Mouse (Mus musculus): ENCODE measurements at regions not wholly inside any gene's neighbourhood (a gene's known extent, or its start where the extent isn't known, plus 50 kb on each side); places are given as distances from the start of the nearest gene placed in this dataset.

- DNase-seq (ENCODE audit: low read depth, low spot score): no peak
Observed at GRCm38 (mm10) chr5:33512253-33512884, 78.6 kb upstream of the Nkx1-1 start.

GRCm38 (mm10) chr5:33511529-33512252, 77.9 kb upstream of the Nkx1-1 start:
- DNase-seq (ENCODE audit: low read depth, low spot score): no peak

- no peak for DNase-seq (ENCODE audit: low read depth, low spot score)
Observed at GRCm38 (mm10) chr5:33505786-33506185, 72.0 kb upstream of the Nkx1-1 start.

- no peak for DNase-seq (ENCODE audit: low read depth, low spot score)
Observed at GRCm38 (mm10) chr5:33501735-33502495, 68.1 kb upstream of the Nkx1-1 start.

- DNase-seq (ENCODE audit: low read depth, low spot score): no peak
Observed at GRCm38 (mm10) chr5:33501211-33501610, 67.4 kb upstream of the Nkx1-1 start.

- DNase-seq (ENCODE audit: low read depth, low spot score): peak; percentile 56
Observed at GRCm38 (mm10) chr5:33495900-33496529, 62.2 kb upstream of the Nkx1-1 start.

GRCm38 (mm10) chr5:33495276-33495675, 61.5 kb upstream of the Nkx1-1 start:
- no peak for DNase-seq (ENCODE audit: low read depth, low spot score)

GRCm38 (mm10) chr5:33492604-33493315, 59.0 kb upstream of the Nkx1-1 start:
- DNase-seq (ENCODE audit: low read depth, low spot score): no peak

- no peak for DNase-seq (ENCODE audit: low read depth, low spot score)
Observed at GRCm38 (mm10) chr5:33489286-33489685, 55.5 kb upstream of the Nkx1-1 start.

- no peak for DNase-seq (ENCODE audit: low read depth, low spot score)
Observed at GRCm38 (mm10) chr5:33488152-33488561, 54.4 kb upstream of the Nkx1-1 start.

- no peak for DNase-seq (ENCODE audit: low read depth, low spot score)
Observed at GRCm38 (mm10) chr5:33485765-33486164, 52.0 kb upstream of the Nkx1-1 start.

Measured in retina, adult 2 months (tissue).